Mouse (Mus musculus) C3H10T1/2 (cell line): ENCODE data around the gene Zfp945. TPM values are rescaled to one million over a fixed set of nuclear protein-coding genes. Genes with fewer than 3 reads are reported as not detected.

Source experiments
- polyA plus RNA-seq, 2 experiments: library from polyadenylated mRNA; unstranded; fragments of >200 nt; fragmentation: generic; extraction: Trizol; gene quantifications; one replicate each; pipeline ENCODE4 v1.2.1; 2012; ENCODE audit warnings: missing spikeins in 2 of 2

Gene Zfp945
- polyA plus RNA-seq: 1 to 10 TPM in 1 of 2 experiments, under 1 TPM in 1; 0.09 to 1.7 TPM

GRCm38 (mm10) chr17:22866845-22867481, at the start of gene Zfp945:
Gene Zfp945, minus strand, starts transcription at chr17:22867134.

Other genes with a start within 250 kb of the Zfp945 start
- not detected for gene Vmn2r113, start 75.8 kb upstream of the Zfp945 start, polyA plus RNA-seq
- gene Vmn2r-ps130, start 194.0 kb upstream of the Zfp945 start, polyA plus RNA-seq: not detected